Mouse (Mus musculus) embryonic facial prominence, embryonic 10.5 days (tissue): Measurements from ENCODE around the gene Cops9. TPM values are rescaled to one million over a fixed set of nuclear protein-coding genes. Genes with fewer than 3 reads are reported as not detected.

Experiments used
- DNase-seq: peaks from one replicate; pipeline ENCODE4 v3.0.0-alpha.2; 2017; ENCODE audit warnings: low spot score
- H3K27ac ChIP-seq: fragments of 300-500 bp; sonication (generic); replicated peaks from 2 replicates; pipeline ENCODE4 v1.5.1; 2016; ENCODE audit warnings: mild to moderate bottlenecking
- H3K27me3 ChIP-seq: fragments of 300-500 bp; sonication (generic); replicated peaks from 2 replicates; pipeline ENCODE4 v1.6.1; 2016; ENCODE audit warnings: low read depth, mild to moderate bottlenecking; ENCODE audit not compliant: poor library complexity, severe bottlenecking
- H3K36me3 ChIP-seq: fragments of 300-500 bp; sonication (generic); replicated peaks from 2 replicates; pipeline ENCODE4 v1.6.1; 2016; ENCODE audit warnings: mild to moderate bottlenecking, moderate library complexity
- H3K4me1 ChIP-seq: fragments of 300-500 bp; sonication (generic); 2 replicates; pipeline ENCODE4 v1.6.1; 2016
- H3K4me3 ChIP-seq: fragments of 300-500 bp; sonication (generic); 2 replicates; pipeline ENCODE4 v1.5.1; 2016; ENCODE audit warnings: mild to moderate bottlenecking, moderate library complexity
- H3K9me3 ChIP-seq: fragments of 300-500 bp; sonication (generic); 2 replicates; pipeline ENCODE4 v1.6.1; 2016; ENCODE audit warnings: mild to moderate bottlenecking
- WGBS: fragments of 180-500 bp; shearing (Covaris S2); methylation state at CpG from one replicate; pipeline ENCODE4 v1.1.7; 2016; 5-methylcytosine and 5-hydroxymethylcytosine counted together
- polyA plus RNA-seq: library from polyadenylated mRNA; unstranded; fragments of >200 nt; fragmentation: Nextera tagmentation; extraction: Ambion mirVana; gene quantifications from 2 replicates; pipeline ENCODE4 v1.2.1, GENCODE M21; 2016

Gene Cops9
- polyA plus RNA-seq, 1 experiment from 2014 or later: 341 TPM

GRCm38 (mm10) chr1:92640393-92640792, 1.4 kb downstream of the Cops9 start:
- no peaks in the 10 kb centered on the region for H3K9me3 ChIP-seq
- H3K4me3 ChIP-seq: peak overlapping the region; percentile 71
- H3K27me3 ChIP-seq: no peaks in the 10 kb centered on the region
- peaks cover 48% of the 10 kb centered on the region for H3K36me3 ChIP-seq
- H3K27ac ChIP-seq: no peak overlapping the region
- H3K4me1 ChIP-seq: peaks cover 27% of the 10 kb centered on the region
- no peak for DNase-seq
- WGBS: 88% methylated on average over 6 of the region's 6 CpGs

DNA sequence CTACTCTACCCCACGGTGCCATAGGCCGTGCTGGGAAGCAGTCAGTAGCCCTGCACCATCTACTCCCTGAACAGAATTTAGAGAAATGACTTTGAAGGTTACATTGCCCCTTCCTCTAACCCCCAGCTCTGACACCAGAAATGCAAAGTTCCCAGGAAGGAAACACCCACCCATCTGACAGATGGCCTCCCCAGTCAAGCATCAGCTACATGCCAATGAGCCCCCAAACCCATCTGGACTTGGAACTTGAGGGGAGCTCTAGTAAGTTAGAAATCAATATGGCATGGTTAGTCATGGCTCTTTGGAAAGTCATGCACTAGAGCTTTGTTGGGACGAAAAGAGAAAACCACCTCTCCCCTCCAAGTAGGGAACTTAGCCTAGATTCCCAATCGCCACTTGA, 3.0 kb downstream of the Cops9 start:
- Histone ChIP-seq H3K4me3 (no peak overlapping the region), H3K27ac (no peak overlapping the region), H3K9me3 (no peaks in the 10 kb centered on the region), H3K4me1 (peaks cover 36% of the 10 kb centered on the region), H3K27me3 (no peaks in the 10 kb centered on the region), H3K36me3 (peaks cover 51% of the 10 kb centered on the region)
- DNase-seq: no peak
- WGBS: 92% methylated on average over 4 of the region's 4 CpGs

DNA sequence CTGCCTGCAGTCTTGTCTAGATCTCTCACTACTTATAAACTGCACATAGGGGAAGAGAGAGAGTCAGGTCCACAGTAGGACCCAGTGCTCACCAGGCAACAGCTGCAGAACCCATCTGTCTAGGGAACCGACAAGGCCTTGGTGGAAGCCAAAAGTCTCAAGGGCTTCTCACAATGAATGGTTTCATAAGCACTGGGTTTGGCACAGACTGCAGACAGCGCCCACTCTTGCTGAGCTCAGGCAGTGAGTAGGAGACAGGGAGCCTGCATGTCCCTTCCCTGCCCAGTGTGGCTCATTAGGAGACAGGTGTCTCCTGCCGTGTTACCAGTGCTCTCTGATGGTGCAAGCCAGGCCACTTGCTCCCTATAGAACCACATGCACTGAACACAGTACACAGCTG, 3.6 kb downstream of the Cops9 start:
- no peak overlapping the region for H3K4me3 ChIP-seq
- no peak overlapping the region for H3K27ac ChIP-seq
- peaks cover 36% of the 10 kb centered on the region for H3K4me1 ChIP-seq
- DNase-seq: no peak
- H3K27me3 ChIP-seq: no peaks in the 10 kb centered on the region
- H3K9me3 ChIP-seq: no peaks in the 10 kb centered on the region
- 94% methylated on average over 3 of the region's 3 CpGs for WGBS
- peaks cover 51% of the 10 kb centered on the region for H3K36me3 ChIP-seq

- Histone ChIP-seq H3K36me3 (peaks cover 51% of the 10 kb centered on the region), H3K9me3 (no peaks in the 10 kb centered on the region), H3K27ac (no peak overlapping the region), H3K4me3 (no peak overlapping the region), H3K27me3 (no peaks in the 10 kb centered on the region), H3K4me1 (peaks cover 32% of the 10 kb centered on the region)
- DNase-seq: no peak
- WGBS: 91% methylated on average over 15 of the region's 15 CpGs
Measured at GRCm38 (mm10) chr1:92637501-92638172, 4.1 kb downstream of the Cops9 start.

GRCm38 (mm10) chr1:92636676-92637075, 5.1 kb downstream of the Cops9 start:
- H3K27me3 ChIP-seq: no peaks in the 10 kb centered on the region
- WGBS: 94% methylated on average over 11 of the region's 11 CpGs
- DNase-seq: no peak
- peaks cover 51% of the 10 kb centered on the region for H3K36me3 ChIP-seq
- no peak overlapping the region for H3K4me3 ChIP-seq
- no peak overlapping the region for H3K27ac ChIP-seq
- no peaks in the 10 kb centered on the region for H3K9me3 ChIP-seq
- H3K4me1 ChIP-seq: peaks cover 25% of the 10 kb centered on the region

GRCm38 (mm10) chr1:92636015-92636414, 5.8 kb downstream of the Cops9 start:
- no peak for DNase-seq
- H3K36me3 ChIP-seq: peaks cover 51% of the 10 kb centered on the region
- H3K27ac ChIP-seq: no peak overlapping the region
- H3K9me3 ChIP-seq: no peaks in the 10 kb centered on the region
- 89% methylated on average over 8 of the region's 8 CpGs for WGBS
- H3K4me1 ChIP-seq: peaks cover 22% of the 10 kb centered on the region
- H3K4me3 ChIP-seq: no peak overlapping the region
- no peaks in the 10 kb centered on the region for H3K27me3 ChIP-seq

GRCm38 (mm10) chr1:92634976-92635599, 6.7 kb downstream of the Cops9 start:
- Histone ChIP-seq H3K36me3 (peaks cover 50% of the 10 kb centered on the region), H3K27ac (0 out of 2 replicates have a peak overlapping the region, but pooled peaks have one; percentile 35), H3K9me3 (no peaks in the 10 kb centered on the region), H3K4me3 (no peak overlapping the region), H3K27me3 (no peaks in the 10 kb centered on the region), H3K4me1 (peaks cover 13% of the 10 kb centered on the region)
- 51% methylated on average over 4 of the region's 4 CpGs for WGBS
- DNase-seq: peak; percentile 29

GRCm38 (mm10) chr1:92634569-92634968, 7.2 kb downstream of the Cops9 start:
- no peak for DNase-seq
- WGBS: 60% methylated on average over 1 of the region's 1 CpGs
- no peaks in the 10 kb centered on the region for H3K27me3 ChIP-seq
- no peak overlapping the region for H3K27ac ChIP-seq
- peaks cover 44% of the 10 kb centered on the region for H3K36me3 ChIP-seq
- no peak overlapping the region for H3K4me3 ChIP-seq
- peaks cover 9% of the 10 kb centered on the region; the same call in 1 of the 2 replicates for H3K4me1 ChIP-seq
- no peaks in the 10 kb centered on the region for H3K9me3 ChIP-seq

DNA sequence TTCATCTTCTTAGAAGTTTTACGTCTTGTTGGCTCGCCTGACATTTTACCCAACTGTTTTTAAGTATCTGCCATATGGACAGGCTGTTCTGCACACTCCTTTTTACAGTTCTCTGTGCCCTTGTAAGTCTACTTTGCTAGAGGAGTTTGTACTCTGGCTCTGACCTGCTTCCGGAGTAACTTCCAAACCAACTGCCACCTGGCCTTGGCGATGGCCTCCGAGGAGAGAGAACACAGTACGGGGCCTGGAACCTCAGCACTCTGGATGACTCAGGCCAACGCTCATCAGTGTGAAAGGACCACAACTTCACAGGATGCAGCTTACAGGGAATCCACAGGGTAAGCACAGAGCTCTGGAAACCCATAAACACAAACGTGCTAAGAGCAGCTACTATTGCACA, 8.1 kb downstream of the Cops9 start:
- H3K9me3 ChIP-seq: no peaks in the 10 kb centered on the region
- no peaks in the 10 kb centered on the region for H3K27me3 ChIP-seq
- H3K4me1 ChIP-seq: peaks cover 9% of the 10 kb centered on the region; the same call in 1 of the 2 replicates
- no peak overlapping the region for H3K4me3 ChIP-seq
- WGBS: 90% methylated on average over 8 of the region's 8 CpGs
- no peak for DNase-seq
- H3K36me3 ChIP-seq: peaks cover 36% of the 10 kb centered on the region
- H3K27ac ChIP-seq: no peak overlapping the region

GRCm38 (mm10) chr1:92632948-92633347, 8.8 kb downstream of the Cops9 start:
- no peak for DNase-seq
- 70% methylated on average over 6 of the region's 6 CpGs for WGBS
- peaks cover 28% of the 10 kb centered on the region for H3K36me3 ChIP-seq
- H3K27me3 ChIP-seq: no peaks in the 10 kb centered on the region
- peaks cover 9% of the 10 kb centered on the region; the same call in 1 of the 2 replicates for H3K4me1 ChIP-seq
- no peak overlapping the region for H3K27ac ChIP-seq
- H3K9me3 ChIP-seq: no peaks in the 10 kb centered on the region
- no peak overlapping the region for H3K4me3 ChIP-seq

GRCm38 (mm10) chr1:92632196-92632595, 9.6 kb downstream of the Cops9 start:
- no peaks in the 10 kb centered on the region for H3K27me3 ChIP-seq
- H3K36me3 ChIP-seq: peaks cover 21% of the 10 kb centered on the region
- H3K9me3 ChIP-seq: no peaks in the 10 kb centered on the region
- no peak overlapping the region for H3K4me3 ChIP-seq
- H3K27ac ChIP-seq: no peak overlapping the region
- 79% methylated on average over 5 of the region's 5 CpGs for WGBS
- DNase-seq: no peak
- H3K4me1 ChIP-seq: peaks cover 9% of the 10 kb centered on the region; the same call in 1 of the 2 replicates

GRCm38 (mm10) chr1:92628227-92628626, 13.6 kb downstream of the Cops9 start:
- H3K4me3 ChIP-seq: no peak overlapping the region
- H3K4me1 ChIP-seq: no peaks in the 10 kb centered on the region
- H3K9me3 ChIP-seq: no peaks in the 10 kb centered on the region
- no peak for DNase-seq
- WGBS: 76% methylated on average over 4 of the region's 4 CpGs
- H3K27me3 ChIP-seq: no peaks in the 10 kb centered on the region
- no peak overlapping the region for H3K27ac ChIP-seq
- no peaks in the 10 kb centered on the region for H3K36me3 ChIP-seq

DNA sequence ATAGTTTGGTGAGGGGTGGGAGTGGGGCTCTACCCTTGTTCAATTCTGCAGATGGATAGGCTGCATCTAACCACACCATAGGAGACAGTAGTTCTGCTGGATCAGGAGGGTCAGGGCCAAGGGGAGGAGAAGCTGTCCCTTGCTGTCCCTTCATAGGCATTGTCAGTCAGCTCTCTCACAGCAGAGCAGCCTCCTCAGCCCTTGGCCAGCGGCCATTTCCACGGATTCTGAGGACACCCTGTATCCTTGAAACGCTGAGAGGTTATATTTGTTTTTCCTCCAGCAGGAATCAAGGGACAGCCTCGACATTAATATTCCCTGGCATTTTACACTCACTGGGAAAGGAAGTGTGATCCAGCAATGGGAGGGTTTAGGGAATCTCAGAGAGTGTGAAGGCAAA, 23.4 kb downstream of the Cops9 start:
- H3K4me3 ChIP-seq: no peak overlapping the region
- DNase-seq: no peak
- H3K9me3 ChIP-seq: no peaks in the 10 kb centered on the region
- no peak overlapping the region for H3K27ac ChIP-seq
- no peaks in the 10 kb centered on the region for H3K36me3 ChIP-seq
- H3K4me1 ChIP-seq: no peaks in the 10 kb centered on the region
- H3K27me3 ChIP-seq: peaks cover 4% of the 10 kb centered on the region; the same call in 1 of the 2 replicates
- 71% methylated on average over 4 of the region's 4 CpGs for WGBS
